ENCODE assay signal across 22 mouse cellular contexts in the genomic region with DNA sequence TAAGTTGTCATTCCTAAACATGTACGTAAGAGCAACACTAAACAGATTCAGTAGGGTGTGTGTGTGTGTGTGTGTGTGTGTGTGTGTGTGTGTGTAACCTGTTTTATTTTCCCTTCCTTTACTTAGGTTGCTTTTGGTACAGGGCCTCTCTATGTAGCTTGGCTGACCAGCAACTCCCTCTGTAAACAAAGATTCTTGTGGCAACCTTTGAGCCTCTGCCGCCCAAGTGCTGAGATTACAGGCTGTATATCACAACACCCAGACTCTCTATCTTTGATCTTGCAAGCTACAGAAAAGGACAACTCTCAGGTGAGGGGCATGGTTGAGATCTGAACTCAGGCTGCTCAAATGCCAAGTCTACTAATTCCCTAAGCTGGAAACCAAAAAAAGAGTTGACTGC. TPM values are rescaled to one million over a fixed set of nuclear protein-coding genes. Genes with fewer than 3 reads are reported as not detected.
"Had no signal": no experiment of that assay in that cellular context is flagged by ENCODE, and none has a peak within 500 bp of the region (broad histone marks: within the 10 kb centered on the region; RNA-seq: fewer than 3 reads in every experiment).

No protein-coding gene starts in this region.

- H3K27ac ChIP-seq: kidney, postnatal 0 days; limb, embryonic 10.5 days; midbrain, embryonic 10.5 days; neural tube, embryonic 15.5 days; stomach, embryonic 15.5 days had no signal

- H3K4me2 ChIP-seq: lung, embryonic 14.5 days; neural tube, embryonic 15.5 days; stomach, embryonic 15.5 days had no signal

- H3K9me3 ChIP-seq: limb, embryonic 10.5 days; midbrain, embryonic 10.5 days; neural tube, embryonic 15.5 days; stomach, embryonic 15.5 days had no signal

- H3K36me3 ChIP-seq: limb, embryonic 10.5 days; midbrain, embryonic 10.5 days; neural tube, embryonic 15.5 days; stomach, embryonic 15.5 days had no signal

- DNase-seq: kidney, adult 8-10 months; kidney, postnatal 36 days; layer of hippocampus, adult 9-11 months; lung, embryonic 14.5 days; lung, postnatal 10 days; lung, postnatal 4 days; midbrain, embryonic 14.5 days; right cerebral cortex, adult 18-20 months; right cerebral cortex, postnatal 25 days; spleen, adult 18-20 months; thymus, postnatal 4 days had no signal

- H3K4me3 ChIP-seq: limb, embryonic 10.5 days; midbrain, embryonic 10.5 days; myocyte; neural tube, embryonic 15.5 days; stomach, embryonic 15.5 days had no signal

- H3K4me1 ChIP-seq: limb, embryonic 10.5 days; midbrain, embryonic 10.5 days; neural tube, embryonic 15.5 days had no signal

- ATAC-seq: inflammation-experienced regulatory T-cells, adult 6 months had no signal

- H3K27me3 ChIP-seq: neural tube, embryonic 15.5 days; stomach, embryonic 15.5 days had no signal

- H3K9ac ChIP-seq: lung, embryonic 14.5 days; neural tube, embryonic 15.5 days; stomach, embryonic 15.5 days had no signal

RNA-seq across cellular contexts. Expression of a gene that starts 21.2 kb away (rescaled TPM):
- total RNA-seq: layer of hippocampus, adult 18-20 months; left cerebral cortex, postnatal 10 days had no signal
- polyA plus RNA-seq: inflammation-experienced regulatory T-cells, adult 6 months; kidney, postnatal 0 days; limb, embryonic 14.5 days; lung, embryonic 14.5 days; midbrain, embryonic 10.5 days; midbrain, embryonic 14.5 days; myocyte; neural tube, embryonic 11.5 days; neural tube, embryonic 15.5 days had no signal

RNA-seq across cellular contexts. Expression of a gene that starts 29.0 kb away (rescaled TPM):
- total RNA-seq: layer of hippocampus, adult 18-20 months; left cerebral cortex, postnatal 10 days had no signal
- polyA plus RNA-seq: kidney, postnatal 0 days; lung, embryonic 14.5 days; midbrain, embryonic 10.5 days; midbrain, embryonic 14.5 days; myocyte; neural tube, embryonic 11.5 days had no signal
